Mouse (Mus musculus): ENCODE results near the gene Plcb4. TPM values are rescaled to one million over a fixed set of nuclear protein-coding genes. Genes with fewer than 3 reads are reported as not detected.

Plcb4 gene
- polyA plus RNA-seq, 1 experiment from 2014 or later: 18.6 TPM

DNA sequence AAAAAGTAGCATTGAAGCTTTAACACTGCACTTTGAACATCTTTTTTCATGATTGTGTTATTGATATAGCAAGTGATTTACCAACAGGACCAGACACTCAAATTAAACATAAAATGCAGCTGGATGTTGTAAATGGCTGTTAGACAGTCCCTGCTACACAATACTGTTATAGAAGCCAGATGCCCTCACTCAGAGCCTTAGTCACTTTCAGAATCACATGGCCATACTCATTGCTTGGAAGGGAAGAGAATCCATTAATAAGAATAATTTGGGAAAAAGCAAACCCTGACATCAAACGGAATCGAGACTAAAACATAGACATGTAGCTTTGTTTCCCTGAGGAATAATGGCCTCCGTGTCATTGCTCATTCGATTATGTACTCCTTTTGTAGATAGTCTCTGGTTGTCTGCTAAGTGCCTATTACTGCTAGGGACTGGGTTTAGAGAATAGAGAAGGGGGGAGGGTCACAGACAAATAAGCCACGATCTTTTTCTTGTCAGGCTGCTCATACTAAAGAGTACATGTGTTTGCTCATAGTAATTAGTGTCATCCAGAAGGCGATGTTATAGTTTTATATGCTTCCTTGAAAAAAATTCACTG is 197.2 kb downstream of the Plcb4 start:
- no peaks in the 10 kb centered on the region for H3K27me3 ChIP-seq
- 21% methylated on average over 6 of the region's 6 CpGs for WGBS
- 0 out of 2 replicates have a peak, but pooled peaks cover 9% of the 10 kb centered on the region for H3K4me1 ChIP-seq
- no peaks in the 10 kb centered on the region for H3K36me3 ChIP-seq
- no peak overlapping the region for H3K9ac ChIP-seq (replicated peaks)
- H3K4me2 ChIP-seq (replicated peaks): no peak overlapping the region
- no peak overlapping the region for H3K4me3 ChIP-seq
- no peak overlapping the region for H3K27ac ChIP-seq (replicated peaks)
- no peaks in the 10 kb centered on the region for H3K9me3 ChIP-seq
- ATAC-seq (replicated peaks): peak; percentile 67

DNA sequence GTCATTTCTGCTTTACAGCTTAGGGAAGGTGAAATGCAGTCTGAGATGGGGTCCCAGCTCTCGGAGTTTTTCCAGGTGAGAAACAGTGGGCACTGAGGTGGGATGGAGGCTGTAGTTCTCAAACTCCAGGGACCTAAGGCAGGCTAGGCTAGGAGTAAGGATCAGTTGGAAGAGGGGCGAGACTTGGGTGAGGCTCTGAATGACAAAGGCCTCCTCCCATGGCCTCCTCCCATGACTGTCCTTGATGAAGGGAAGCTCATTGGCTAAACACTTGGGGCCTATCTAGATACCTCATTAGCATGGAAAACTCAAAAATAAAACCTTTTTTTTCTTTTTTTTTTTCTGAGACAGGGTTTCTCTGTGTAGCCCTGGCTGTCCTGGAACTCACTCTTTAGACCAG is 198.0 kb downstream of the Plcb4 start:
- no peaks in the 10 kb centered on the region for H3K9me3 ChIP-seq
- H3K4me2 ChIP-seq (replicated peaks): no peak overlapping the region
- WGBS: 89% methylated on average over 2 of the region's 2 CpGs
- ATAC-seq (replicated peaks): no peak
- 0 out of 2 replicates have a peak, but pooled peaks cover 9% of the 10 kb centered on the region for H3K4me1 ChIP-seq
- H3K27ac ChIP-seq (replicated peaks): no peak overlapping the region
- H3K27me3 ChIP-seq: no peaks in the 10 kb centered on the region
- no peaks in the 10 kb centered on the region for H3K36me3 ChIP-seq
- H3K9ac ChIP-seq (replicated peaks): no peak overlapping the region
- H3K4me3 ChIP-seq: no peak overlapping the region

GRCm38 (mm10) chr2:135861531-135862488 is 203.0 kb downstream of the Plcb4 start:
- 93% methylated on average over 8 of the region's 8 CpGs for whole genome bisulfite sequencing
- Histone ChIP-seq H3K4me3 (no peak overlapping the region), H3K4me1 (0 out of 2 replicates have a peak, but pooled peaks cover 2% of the 10 kb centered on the region), H3K9ac (replicated peaks) (no peak overlapping the region), H3K4me2 (replicated peaks) (no peak overlapping the region), H3K27me3 (no peaks in the 10 kb centered on the region), H3K27ac (replicated peaks) (no peak overlapping the region), H3K9me3 (no peaks in the 10 kb centered on the region), H3K36me3 (no peaks in the 10 kb centered on the region)
- no peak for ATAC-seq (replicated peaks)

- no peak overlapping the region for H3K4me2 ChIP-seq (replicated peaks)
- WGBS: 80% methylated on average over 5 of the region's 5 CpGs
- no peak overlapping the region for H3K27ac ChIP-seq (replicated peaks)
- H3K9ac ChIP-seq (replicated peaks): no peak overlapping the region
- H3K27me3 ChIP-seq: no peaks in the 10 kb centered on the region
- no peak for ATAC-seq (replicated peaks)
- H3K4me3 ChIP-seq: no peak overlapping the region
- no peaks in the 10 kb centered on the region for H3K9me3 ChIP-seq
- H3K36me3 ChIP-seq: no peaks in the 10 kb centered on the region
- H3K4me1 ChIP-seq: 0 out of 2 replicates have a peak, but pooled peaks cover 2% of the 10 kb centered on the region
These were observed 203.9 kb downstream of the Plcb4 start for GRCm38 (mm10) chr2:135862489-135863390.

GRCm38 (mm10) chr2:135863391-135864076 is 204.7 kb downstream of the Plcb4 start:
- no peak overlapping the region for H3K9ac ChIP-seq (replicated peaks)
- no peak for ATAC-seq (replicated peaks)
- H3K36me3 ChIP-seq: no peaks in the 10 kb centered on the region
- WGBS: 74% methylated on average over 4 of the region's 4 CpGs
- H3K4me3 ChIP-seq: no peak overlapping the region
- H3K27me3 ChIP-seq: no peaks in the 10 kb centered on the region
- H3K4me2 ChIP-seq (replicated peaks): no peak overlapping the region
- no peak overlapping the region for H3K27ac ChIP-seq (replicated peaks)
- 0 out of 2 replicates have a peak, but pooled peaks cover 2% of the 10 kb centered on the region for H3K4me1 ChIP-seq
- no peaks in the 10 kb centered on the region for H3K9me3 ChIP-seq

DNA sequence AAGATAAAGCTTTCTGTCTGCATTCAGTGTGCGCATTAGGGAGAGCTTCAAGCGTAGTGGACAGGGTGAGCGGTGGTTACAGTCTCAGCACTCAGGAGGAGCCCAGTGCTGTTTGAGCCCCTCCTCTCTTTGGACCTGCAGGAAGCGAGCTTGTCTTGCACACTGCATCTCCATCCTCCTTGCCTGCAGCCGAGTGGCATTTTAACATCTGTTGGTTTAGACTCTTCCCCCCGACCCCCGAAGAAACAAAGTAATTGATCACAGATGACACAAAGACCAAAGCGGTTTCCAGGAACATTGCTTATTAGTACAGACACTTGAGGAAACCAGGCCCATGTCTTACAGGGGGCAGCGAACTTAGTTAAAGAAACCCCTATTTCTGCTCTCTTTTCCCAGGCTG is 207.6 kb downstream of the Plcb4 start:
- Histone ChIP-seq H3K27me3 (no peaks in the 10 kb centered on the region), H3K36me3 (no peaks in the 10 kb centered on the region), H3K9me3 (no peaks in the 10 kb centered on the region), H3K4me1 (0 out of 2 replicates have a peak, but pooled peaks cover 2% of the 10 kb centered on the region), H3K4me3 (no peak overlapping the region), H3K27ac (replicated peaks) (no peak overlapping the region), H3K9ac (replicated peaks) (no peak overlapping the region), H3K4me2 (replicated peaks) (no peak overlapping the region)
- ATAC-seq (replicated peaks): no peak
- 75% methylated on average over 9 of the region's 9 CpGs for WGBS

DNA sequence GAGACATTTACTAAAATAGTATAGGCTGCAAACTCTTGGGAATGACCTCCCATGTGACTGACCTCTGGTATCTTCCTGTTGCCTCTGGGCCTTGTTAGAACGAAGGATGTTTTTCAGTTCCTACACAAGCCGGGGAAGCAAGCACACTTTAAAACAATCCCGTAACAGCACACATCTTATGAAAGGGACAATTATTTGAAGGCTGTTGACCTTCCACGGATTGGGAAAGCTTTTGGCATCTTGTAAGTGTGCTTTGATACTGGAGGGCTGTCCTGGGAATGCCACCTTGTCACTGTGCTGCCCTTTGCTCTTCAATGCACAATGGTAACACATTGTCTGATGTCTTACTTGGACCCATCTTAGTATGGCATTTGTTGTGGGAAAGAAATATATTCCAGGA is 208.0 kb downstream of the Plcb4 start:
- no peak overlapping the region for H3K9ac ChIP-seq (replicated peaks)
- no peak overlapping the region for H3K4me2 ChIP-seq (replicated peaks)
- no peak overlapping the region for H3K4me3 ChIP-seq
- 0 out of 2 replicates have a peak, but pooled peaks cover 2% of the 10 kb centered on the region for H3K4me1 ChIP-seq
- H3K27ac ChIP-seq (replicated peaks): no peak overlapping the region
- no peaks in the 10 kb centered on the region for H3K36me3 ChIP-seq
- no peaks in the 10 kb centered on the region for H3K27me3 ChIP-seq
- no peak for ATAC-seq (replicated peaks)
- no peaks in the 10 kb centered on the region for H3K9me3 ChIP-seq
- WGBS: 76% methylated on average over 4 of the region's 4 CpGs

- Histone ChIP-seq H3K27me3 (no peaks in the 10 kb centered on the region), H3K4me3 (no peak overlapping the region), H3K4me1 (no peaks in the 10 kb centered on the region), H3K27ac (replicated peaks) (no peak overlapping the region), H3K4me2 (replicated peaks) (no peak overlapping the region), H3K36me3 (no peaks in the 10 kb centered on the region), H3K9me3 (no peaks in the 10 kb centered on the region), H3K9ac (replicated peaks) (no peak overlapping the region)
- WGBS: 80% methylated on average over 7 of the region's 7 CpGs
- no peak for ATAC-seq (replicated peaks)
These were observed 210.8 kb downstream of the Plcb4 start for GRCm38 (mm10) chr2:135869637-135870036.

DNA sequence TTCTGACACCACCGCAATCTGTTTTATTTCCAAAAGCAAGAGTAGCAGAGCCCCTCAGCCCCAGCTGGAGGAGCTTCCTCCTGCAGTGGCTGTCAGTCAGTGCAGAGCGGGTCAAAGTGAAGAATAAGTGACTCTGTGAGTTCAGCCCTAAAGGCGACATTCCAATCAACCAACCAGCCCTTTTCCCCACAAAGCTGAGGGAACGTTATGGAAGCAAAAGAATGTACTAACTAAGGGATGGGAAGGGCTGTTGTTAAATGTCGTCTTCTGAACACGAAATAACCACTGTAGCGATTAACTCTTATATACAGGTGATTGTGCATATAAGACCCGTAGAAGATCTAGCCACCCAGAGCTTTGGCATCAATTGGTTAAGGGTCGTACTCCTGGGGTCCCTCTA is 214.3 kb downstream of the Plcb4 start:
- H3K27ac ChIP-seq (replicated peaks): no peak overlapping the region
- no peaks in the 10 kb centered on the region for H3K36me3 ChIP-seq
- peaks cover 3% of the 10 kb centered on the region; the same call in 1 of the 2 replicates for H3K4me1 ChIP-seq
- H3K4me2 ChIP-seq (replicated peaks): no peak overlapping the region
- no peaks in the 10 kb centered on the region for H3K27me3 ChIP-seq
- H3K4me3 ChIP-seq: no peak overlapping the region
- no peak for ATAC-seq (replicated peaks)
- no peaks in the 10 kb centered on the region for H3K9me3 ChIP-seq
- 87% methylated on average over 9 of the region's 9 CpGs for WGBS
- H3K9ac ChIP-seq (replicated peaks): no peak overlapping the region

DNA sequence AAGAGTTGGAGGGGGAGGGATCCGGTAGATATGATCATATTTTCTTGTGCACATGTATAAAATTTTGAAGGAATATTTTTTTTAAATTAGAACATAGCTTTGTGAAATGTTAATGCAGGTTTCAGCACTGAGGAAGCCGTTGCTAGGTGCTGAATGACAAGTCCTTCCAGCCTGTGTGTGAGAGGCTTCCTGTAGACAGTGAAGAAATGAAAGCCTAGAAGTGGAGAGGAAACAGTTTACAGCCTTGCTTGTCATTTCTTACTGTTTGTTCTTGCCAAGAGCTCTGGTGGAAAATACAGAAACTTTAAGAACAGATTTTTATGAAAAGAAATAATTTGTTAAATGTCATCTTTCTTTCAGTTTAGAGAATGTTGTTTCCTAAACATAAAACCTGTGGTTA is 214.9 kb downstream of the Plcb4 start:
- H3K9ac ChIP-seq (replicated peaks): no peak overlapping the region
- 72% methylated on average over 2 of the region's 2 CpGs for WGBS
- no peaks in the 10 kb centered on the region for H3K27me3 ChIP-seq
- H3K4me2 ChIP-seq (replicated peaks): no peak overlapping the region
- no peak overlapping the region for H3K4me3 ChIP-seq
- H3K9me3 ChIP-seq: no peaks in the 10 kb centered on the region
- peaks cover 3% of the 10 kb centered on the region; the same call in 1 of the 2 replicates for H3K4me1 ChIP-seq
- H3K36me3 ChIP-seq: no peaks in the 10 kb centered on the region
- ATAC-seq (replicated peaks): no peak
- no peak overlapping the region for H3K27ac ChIP-seq (replicated peaks)

DNA sequence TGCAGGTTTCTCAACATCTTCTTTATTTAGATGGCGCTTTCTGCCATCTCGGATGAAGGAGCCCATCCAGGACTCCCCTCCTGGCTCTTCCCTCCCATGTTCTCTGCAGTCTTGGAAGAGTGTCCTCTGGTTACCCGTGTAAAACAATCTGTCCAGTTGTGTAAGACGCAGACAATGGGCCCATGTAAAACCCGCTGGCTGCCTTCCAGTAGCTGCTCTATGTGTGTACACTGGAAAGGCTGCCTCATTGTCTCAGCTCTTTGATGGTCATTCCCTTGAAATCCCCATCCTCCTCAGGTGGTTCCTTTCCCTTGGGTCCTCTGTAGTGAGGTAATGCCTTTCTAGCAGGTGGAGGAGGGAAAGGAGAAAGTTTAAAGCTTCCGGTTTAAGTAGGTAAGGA is 216.7 kb downstream of the Plcb4 start:
- no peaks in the 10 kb centered on the region for H3K36me3 ChIP-seq
- ATAC-seq (replicated peaks): no peak
- H3K27ac ChIP-seq (replicated peaks): no peak overlapping the region
- WGBS: 63% methylated on average over 6 of the region's 6 CpGs
- H3K4me1 ChIP-seq: peaks cover 10% of the 10 kb centered on the region
- no peak overlapping the region for H3K9ac ChIP-seq (replicated peaks)
- H3K27me3 ChIP-seq: no peaks in the 10 kb centered on the region
- no peak overlapping the region for H3K4me2 ChIP-seq (replicated peaks)
- no peak overlapping the region for H3K4me3 ChIP-seq
- H3K9me3 ChIP-seq: no peaks in the 10 kb centered on the region
